ENCODE assay signal across 11 mouse cellular contexts in the genomic region with DNA sequence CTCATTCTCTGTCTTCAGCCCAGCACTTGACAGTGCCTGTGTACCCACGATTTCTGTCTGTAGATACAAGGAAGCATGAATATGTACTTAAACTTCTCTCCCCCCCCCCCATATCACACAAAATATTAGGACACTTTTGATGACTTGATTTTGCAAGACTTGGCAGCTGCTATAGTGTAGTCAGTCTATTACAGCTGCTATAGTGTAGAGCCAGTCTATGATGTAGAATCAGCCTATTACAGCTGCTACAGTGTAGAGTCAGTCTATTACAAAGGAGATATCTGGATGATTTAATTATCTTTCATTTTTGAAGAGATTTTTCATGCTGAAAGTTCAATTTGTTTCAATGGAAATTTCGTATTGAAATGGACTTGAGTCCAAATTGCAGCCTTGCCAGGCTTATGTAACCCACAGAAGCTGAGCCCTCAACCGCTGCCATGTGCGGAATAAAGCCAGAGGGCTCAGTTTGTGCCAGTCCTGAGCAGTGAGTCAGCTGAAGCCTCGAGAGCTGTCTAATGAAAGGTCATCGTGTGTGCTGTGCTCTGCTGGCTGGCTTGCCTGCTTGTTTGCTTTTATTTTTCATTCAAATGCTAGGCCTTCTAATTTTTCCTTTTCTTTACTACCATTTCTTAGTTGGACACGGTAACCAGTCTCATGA. TPM values are rescaled to one million over a fixed set of nuclear protein-coding genes. Genes with fewer than 3 reads are reported as not detected.
DNase-seq lines count a peak whose midpoint lies in the region; ATAC-seq lines count a peak whose summit lies in the region.
"Had no signal": no experiment of that assay in that cellular context is flagged by ENCODE, and none has a peak within 500 bp of the region (broad histone marks: within the 10 kb centered on the region; RNA-seq: fewer than 3 reads in every experiment).

No protein-coding gene starts in this region.

- peak; percentile 33 for DNase-seq in 3134 (ENCODE audit: extremely low read depth, insufficient read length, low spot score)
- peak; percentile 70 for DNase-seq in cerebellum, adult 8-10 months
- DNase-seq in heart, postnatal 36 days, result peak; percentile 56 to 59
- DNase-seq in urinary bladder, postnatal 10 days (ENCODE audit: low spot score), result no peak

- H3K36me3 ChIP-seq in forebrain, embryonic 15.5 days, result peaks cover 4% of the 10 kb centered on the region; the same call in 1 of the 2 replicates
- peaks cover 8% of the 10 kb centered on the region; the same call in 1 of the 2 replicates for H3K36me3 ChIP-seq in forebrain, embryonic 12.5 days (replicated peaks)
- no peaks in the 10 kb centered on the region for H3K36me3 ChIP-seq in lung, embryonic 16.5 days (ENCODE audit: control insufficient read depth, insufficient read depth, low read length)
- no peaks in the 10 kb centered on the region for H3K36me3 ChIP-seq in intestine, embryonic 16.5 days (ENCODE audit: control insufficient read depth, insufficient read depth, low read length)

- H3K4me1 ChIP-seq in forebrain, embryonic 15.5 days, result no peaks in the 10 kb centered on the region
- H3K4me1 ChIP-seq in forebrain, embryonic 12.5 days, result no peaks in the 10 kb centered on the region
- no peaks in the 10 kb centered on the region for H3K4me1 ChIP-seq in lung, embryonic 16.5 days (replicated peaks; ENCODE audit: control insufficient read depth, insufficient read depth, low read length)
- H3K4me1 ChIP-seq in intestine, embryonic 16.5 days (ENCODE audit: control insufficient read depth, insufficient read depth, low read length), result no peaks in the 10 kb centered on the region
- H3K4me1 ChIP-seq: neural tube, embryonic 13.5 days had no signal

- H3K4me3 ChIP-seq in forebrain, embryonic 15.5 days, result no peak overlapping the region
- no peak overlapping the region for H3K4me3 ChIP-seq in forebrain, embryonic 12.5 days (replicated peaks)
- no peak overlapping the region for H3K4me3 ChIP-seq in lung, embryonic 16.5 days (ENCODE audit: low read length)
- H3K4me3 ChIP-seq in intestine, embryonic 16.5 days (ENCODE audit: low read length), result no peak overlapping the region
- H3K4me3 ChIP-seq: neural tube, embryonic 13.5 days had no signal

- no peaks in the 10 kb centered on the region for H3K9me3 ChIP-seq in forebrain, embryonic 15.5 days
- no peaks in the 10 kb centered on the region for H3K9me3 ChIP-seq in forebrain, embryonic 12.5 days
- no peaks in the 10 kb centered on the region for H3K9me3 ChIP-seq in lung, embryonic 16.5 days (ENCODE audit: control insufficient read depth, low read length)
- no peaks in the 10 kb centered on the region for H3K9me3 ChIP-seq in intestine, embryonic 16.5 days (ENCODE audit: control insufficient read depth, low read length)
- H3K9me3 ChIP-seq: neural tube, embryonic 13.5 days had no signal

- no peak overlapping the region for H3K27ac ChIP-seq in forebrain, embryonic 15.5 days (replicated peaks)
- H3K27ac ChIP-seq in forebrain, embryonic 12.5 days, result no peak overlapping the region
- H3K27ac ChIP-seq in lung, embryonic 16.5 days (ENCODE audit: low read length), result peak overlapping the region; percentile 49
- no peak overlapping the region for H3K27ac ChIP-seq in intestine, embryonic 16.5 days (ENCODE audit: low read length)
- H3K27ac ChIP-seq: kidney, postnatal 0 days; neural tube, embryonic 13.5 days had no signal

- H3K27me3 ChIP-seq in forebrain, embryonic 15.5 days, result no peaks in the 10 kb centered on the region
- H3K27me3 ChIP-seq in forebrain, embryonic 12.5 days, result no peaks in the 10 kb centered on the region
- no peaks in the 10 kb centered on the region for H3K27me3 ChIP-seq in lung, embryonic 16.5 days (ENCODE audit: control insufficient read depth, insufficient read depth, low read depth, low read length)
- no peaks in the 10 kb centered on the region for H3K27me3 ChIP-seq in intestine, embryonic 16.5 days (replicated peaks; ENCODE audit: control insufficient read depth, insufficient read depth, low read length)
- H3K27me3 ChIP-seq: neural tube, embryonic 13.5 days had no signal

- 0 out of 2 replicates have a peak, but pooled peaks have one; percentile 53 for ATAC-seq in forebrain, embryonic 15.5 days (replicated peaks)
- no peak for ATAC-seq in forebrain, embryonic 12.5 days (ENCODE audit: low FRiP score)
- ATAC-seq in lung, embryonic 16.5 days (ENCODE audit: low read depth), result peak; percentile 97
- no peak for ATAC-seq in intestine, embryonic 16.5 days

- intact Hi-C loops in heart, postnatal 36 days (cut with DNase I), result no loop called here

- 74% methylated on average over 7 of the region's 7 CpGs for WGBS in forebrain, embryonic 15.5 days
- WGBS in forebrain, embryonic 12.5 days, result 86% methylated on average over 7 of the region's 7 CpGs
- 57% methylated on average over 7 of the region's 7 CpGs for WGBS in lung, embryonic 16.5 days
- 81% methylated on average over 7 of the region's 7 CpGs for WGBS in intestine, embryonic 16.5 days

- no peak overlapping the region for H3K4me2 ChIP-seq in forebrain, embryonic 15.5 days (replicated peaks)
- no peak overlapping the region for H3K4me2 ChIP-seq in forebrain, embryonic 12.5 days
- no peak overlapping the region for H3K4me2 ChIP-seq in lung, embryonic 16.5 days (ENCODE audit: low read depth, low read length)
- no peak overlapping the region for H3K4me2 ChIP-seq in intestine, embryonic 16.5 days (ENCODE audit: low read depth, low read length)
- H3K4me2 ChIP-seq: neural tube, embryonic 13.5 days had no signal

- H3K9ac ChIP-seq in forebrain, embryonic 15.5 days (replicated peaks), result no peak overlapping the region
- no peak overlapping the region for H3K9ac ChIP-seq in forebrain, embryonic 12.5 days
- H3K9ac ChIP-seq in lung, embryonic 16.5 days (ENCODE audit: low read length), result no peak overlapping the region
- H3K9ac ChIP-seq in intestine, embryonic 16.5 days (ENCODE audit: low read depth, low read length), result no peak overlapping the region
- H3K9ac ChIP-seq: neural tube, embryonic 13.5 days had no signal

RNA-seq across cellular contexts. Expression of a gene that starts 36.2 kb away (rescaled TPM):
- polyA plus RNA-seq in forebrain, embryonic 15.5 days (2015; fragmentation: Nextera tagmentation; extraction: Ambion mirVana), result 33.0 and 33.6 TPM in 2 replicates
- 18.8 and 21.4 TPM in 2 replicates for polyA plus RNA-seq in forebrain, embryonic 12.5 days (2016; fragmentation: Nextera tagmentation; extraction: Ambion mirVana)
- 10 to 100 TPM; 10.4 to 10.7 TPM for total RNA-seq in heart, postnatal 36 days (2021)
- 12.5 and 14.5 TPM in 2 replicates for polyA plus RNA-seq in lung, embryonic 16.5 days (2015; fragmentation: Nextera tagmentation; extraction: Ambion mirVana)
- polyA plus RNA-seq in intestine, embryonic 16.5 days (2015; fragmentation: Nextera tagmentation; extraction: Ambion mirVana), result 12.5 and 14.1 TPM in 2 replicates

RNA-seq across cellular contexts. Expression of a gene that starts 41.2 kb away (rescaled TPM):
- polyA plus RNA-seq in forebrain, embryonic 15.5 days (2015; fragmentation: Nextera tagmentation; extraction: Ambion mirVana), result 50.1 and 59.7 TPM in 2 replicates
- 53.3 and 53.6 TPM in 2 replicates for polyA plus RNA-seq in forebrain, embryonic 12.5 days (2016; fragmentation: Nextera tagmentation; extraction: Ambion mirVana)
- total RNA-seq in heart, postnatal 36 days (2021), result 10 to 100 TPM; 27.1 to 30.3 TPM
- 44.5 and 47.6 TPM in 2 replicates for polyA plus RNA-seq in lung, embryonic 16.5 days (2015; fragmentation: Nextera tagmentation; extraction: Ambion mirVana)
- polyA plus RNA-seq in intestine, embryonic 16.5 days (2015; fragmentation: Nextera tagmentation; extraction: Ambion mirVana), result 44.2 and 54.9 TPM in 2 replicates

RNA-seq across cellular contexts. Expression of a gene that starts 44.5 kb away (rescaled TPM):
- polyA plus RNA-seq in forebrain, embryonic 15.5 days (2015; fragmentation: Nextera tagmentation; extraction: Ambion mirVana), result 0.09 TPM in 2 replicates
- polyA plus RNA-seq in forebrain, embryonic 12.5 days (2016; fragmentation: Nextera tagmentation; extraction: Ambion mirVana), result not detected in 2 replicates
- total RNA-seq in heart, postnatal 36 days (2021), result under 1 TPM; 0.06 to 0.08 TPM
- polyA plus RNA-seq in lung, embryonic 16.5 days (2015; fragmentation: Nextera tagmentation; extraction: Ambion mirVana), result 0.18 and 0.28 TPM in 2 replicates
- polyA plus RNA-seq in intestine, embryonic 16.5 days (2015; fragmentation: Nextera tagmentation; extraction: Ambion mirVana), result 1.7 and 1.9 TPM in 2 replicates
- polyA plus RNA-seq: C2C12 had no signal

RNA-seq across cellular contexts. Expression of a gene that starts 59.1 kb away (rescaled TPM):
- 48.8 and 51.8 TPM in 2 replicates for polyA plus RNA-seq in forebrain, embryonic 15.5 days (2015; fragmentation: Nextera tagmentation; extraction: Ambion mirVana)
- polyA plus RNA-seq in forebrain, embryonic 12.5 days (2016; fragmentation: Nextera tagmentation; extraction: Ambion mirVana), result 30.3 and 34.5 TPM in 2 replicates
- total RNA-seq in heart, postnatal 36 days (2021), result 10 to 100 TPM; 25.2 to 27.3 TPM
- 41.5 and 42.7 TPM in 2 replicates for polyA plus RNA-seq in lung, embryonic 16.5 days (2015; fragmentation: Nextera tagmentation; extraction: Ambion mirVana)
- 40.4 and 44.3 TPM in 2 replicates for polyA plus RNA-seq in intestine, embryonic 16.5 days (2015; fragmentation: Nextera tagmentation; extraction: Ambion mirVana)

Comparison
In these comparisons a context has a peak if more than half of its experiments do, and no peak if none do; other contexts are left out.
1. ATAC-seq: peak in forebrain, embryonic 15.5 days (single experiment) and lung, embryonic 16.5 days (single experiment); none in forebrain, embryonic 12.5 days (single experiment) and intestine, embryonic 16.5 days (single experiment).